Mouse (Mus musculus): Measurements from ENCODE around the gene Prrc2a.

Prrc2a gene

GRCm38 (mm10) chr17:35162730-35163129 lies 2.0 kb downstream of the Prrc2a start:
- DNase-seq (ENCODE audit: low spot score in 2 of 2): no peak

- DNase-seq (ENCODE audit: low spot score in 2 of 2): no peak
These were observed 2.6 kb downstream of the Prrc2a start for GRCm38 (mm10) chr17:35162121-35162520.

GRCm38 (mm10) chr17:35161421-35161820 lies 3.3 kb downstream of the Prrc2a start:
- no peak for DNase-seq (ENCODE audit: low spot score in 2 of 2)

GRCm38 (mm10) chr17:35159638-35160037 lies 5.1 kb downstream of the Prrc2a start:
- no peak for DNase-seq (ENCODE audit: low spot score in 2 of 2)

- no peak for DNase-seq (ENCODE audit: low spot score in 2 of 2)
These were observed 5.7 kb downstream of the Prrc2a start for GRCm38 (mm10) chr17:35158850-35159593.

GRCm38 (mm10) chr17:35157661-35158175 lies 7.0 kb downstream of the Prrc2a start:
- no peak for DNase-seq (ENCODE audit: low spot score in 2 of 2)

GRCm38 (mm10) chr17:35157254-35157653 lies 7.4 kb downstream of the Prrc2a start:
- no peak for DNase-seq (ENCODE audit: low spot score in 2 of 2)

- DNase-seq (ENCODE audit: low spot score in 2 of 2): no peak
These were observed 8.1 kb downstream of the Prrc2a start for GRCm38 (mm10) chr17:35156461-35157200.

GRCm38 (mm10) chr17:35155451-35155850 lies 9.2 kb downstream of the Prrc2a start:
- DNase-seq (ENCODE audit: low spot score in 2 of 2): no peak

GRCm38 (mm10) chr17:35154616-35155015 lies 10.1 kb downstream of the Prrc2a start:
- no peak for DNase-seq (ENCODE audit: low spot score in 2 of 2)

- no peak for DNase-seq (ENCODE audit: low spot score in 2 of 2)
These were observed 10.8 kb downstream of the Prrc2a start for GRCm38 (mm10) chr17:35153931-35154330.

GRCm38 (mm10) chr17:35153077-35153476 lies 11.6 kb downstream of the Prrc2a start:
- no peak for DNase-seq (ENCODE audit: low spot score in 2 of 2)

- DNase-seq (ENCODE audit: low spot score in 2 of 2): no peak
These were observed 12.6 kb downstream of the Prrc2a start for GRCm38 (mm10) chr17:35152121-35152520.

GRCm38 (mm10) chr17:35147922-35148639 lies 16.6 kb downstream of the Prrc2a start:
- no peak for DNase-seq (ENCODE audit: low spot score in 2 of 2)

GRCm38 (mm10) chr17:35147348-35147747 lies 17.3 kb downstream of the Prrc2a start:
- DNase-seq (ENCODE audit: low spot score in 2 of 2): no peak

- DNase-seq (ENCODE audit: low spot score in 2 of 2): no peak
These were observed 18.6 kb downstream of the Prrc2a start for GRCm38 (mm10) chr17:35146139-35146538.

GRCm38 (mm10) chr17:35141971-35142370 lies 22.7 kb downstream of the Prrc2a start:
- DNase-seq (ENCODE audit: low spot score in 2 of 2): no peak

- no peak for DNase-seq (ENCODE audit: low spot score in 2 of 2)
These were observed 24.2 kb downstream of the Prrc2a start for GRCm38 (mm10) chr17:35140490-35140996.

GRCm38 (mm10) chr17:35139269-35139668 lies 25.4 kb downstream of the Prrc2a start:
- no peak for DNase-seq (ENCODE audit: low spot score in 2 of 2)

- no peak for DNase-seq (ENCODE audit: low spot score in 2 of 2)
These were observed 28.9 kb downstream of the Prrc2a start for GRCm38 (mm10) chr17:35135591-35136320.
